Mouse (Mus musculus): ENCODE measurements at regions not wholly inside any gene's neighbourhood (a gene's known extent, or its start where the extent isn't known, plus 50 kb on each side); places are given as distances from the start of the nearest gene placed in this dataset.

DNA sequence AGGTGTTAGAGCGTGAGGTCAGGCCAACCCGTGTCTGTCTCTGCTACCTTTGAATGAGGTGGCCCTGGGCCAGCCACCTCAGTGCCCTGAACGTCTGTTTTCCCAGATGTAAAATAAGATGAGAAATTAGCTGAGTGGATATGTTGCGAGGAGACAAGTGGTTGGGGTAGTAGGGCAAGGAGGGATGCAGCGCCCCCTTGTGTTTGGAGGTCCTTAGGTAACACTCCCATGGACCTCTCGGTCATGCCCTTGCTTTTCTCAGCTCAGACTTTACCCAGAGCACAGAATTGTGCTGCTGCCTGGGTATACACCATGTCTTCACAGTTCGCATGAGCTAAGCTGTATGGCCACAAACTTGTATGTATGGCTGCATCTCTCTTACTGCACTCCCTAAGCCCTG lies 401.0 kb downstream of the Vrk1 start:
- TF ChIP-seq CTCF (IDR thresholded peaks at IDR 0.05; ENCODE audit: control insufficient read depth, insufficient read depth, insufficient read length) (no peak), FOSL1 (IDR thresholded peaks at IDR 0.05; ENCODE audit: insufficient read depth, low read length, poor library complexity, severe bottlenecking) (no peak), USF1 (IDR thresholded peaks at IDR 0.05; ENCODE audit: low read depth) (no peak), CEBPB (IDR thresholded peaks at IDR 0.05; ENCODE audit: low read depth) (no peak), MYOG (IDR thresholded peaks at IDR 0.05; ENCODE audit: control insufficient read depth, extremely low read depth, insufficient read length) (no peak), MAX (IDR thresholded peaks at IDR 0.05) (no peak)
